Mouse (Mus musculus): ENCODE data around the gene Wdr48.

Gene Wdr48

GRCm38 (mm10) chr9:119970221-119970620, 75.5 kb downstream of the Wdr48 start:
- DNase-seq (ENCODE audit: low spot score) = peak; percentile 58

GRCm38 (mm10) chr9:119970763-119971656, 76.3 kb downstream of the Wdr48 start:
- DNase-seq (ENCODE audit: low spot score) = peak; percentile 45

- no peak for DNase-seq (ENCODE audit: low spot score)
Measured at GRCm38 (mm10) chr9:119972166-119972565, 77.5 kb downstream of the Wdr48 start.

- DNase-seq (ENCODE audit: low spot score) = no peak
Measured at GRCm38 (mm10) chr9:119972582-119972981, 77.9 kb downstream of the Wdr48 start.

GRCm38 (mm10) chr9:119973281-119973680, 78.6 kb downstream of the Wdr48 start:
- no peak for DNase-seq (ENCODE audit: low spot score)

GRCm38 (mm10) chr9:119973869-119974520, 79.3 kb downstream of the Wdr48 start:
- no peak for DNase-seq (ENCODE audit: low spot score)

GRCm38 (mm10) chr9:119974609-119975008, 79.9 kb downstream of the Wdr48 start:
- no peak for DNase-seq (ENCODE audit: low spot score)

GRCm38 (mm10) chr9:119975286-119975685, 80.6 kb downstream of the Wdr48 start:
- no peak for DNase-seq (ENCODE audit: low spot score)
